Mouse (Mus musculus): ENCODE measurements around the gene Car6.

GRCm38 (mm10) chr4:150220584-150220983 is 19.5 kb upstream of the Car6 start:
- TF ChIP-seq CTCF (IDR thresholded peaks at IDR 0.05; ENCODE audit: low read depth), result no peak
- TF ChIP-seq EP300 (IDR thresholded peaks at IDR 0.05; ENCODE audit: low read depth), result no peak
